ENCODE assay signal across 25 mouse cellular contexts in genomic region chr5:49356381-49356780, GRCm38 (mm10).
A peak's percentile ranks its signal among the peaks of the same experiment; 100 is the strongest.
DNase-seq lines count a peak whose midpoint lies in the region; ATAC-seq lines count a peak whose summit lies in the region.
"Had no signal": no experiment of that assay in that cellular context is flagged by ENCODE, and none has a peak within 500 bp of the region (broad histone marks: within the 10 kb centered on the region; RNA-seq: fewer than 3 reads in every experiment).

No protein-coding gene starts in this region.

- ATAC-seq in forebrain, embryonic 13.5 days: peak; percentile 78
- ATAC-seq in forebrain, embryonic 11.5 days (replicated peaks; ENCODE audit: low FRiP score): no peak
- ATAC-seq in midbrain, embryonic 13.5 days: peak; percentile 83
- ATAC-seq in neural tube, embryonic 11.5 days (ENCODE audit: insufficient read depth, low FRiP score, low TSS enrichment): peak; percentile 36; the same call in 1 of the 2 replicates
- no peak for ATAC-seq in neural tube, embryonic 15.5 days (ENCODE audit: low FRiP score)
- peak; percentile 72 for ATAC-seq in neural tube, embryonic 14.5 days (ENCODE audit: low read depth)
- ATAC-seq: hindbrain, postnatal 0 days; inflammation-experienced regulatory T-cells, adult 6 months; Patski had no signal

- H3K27ac ChIP-seq in forebrain, embryonic 13.5 days: no peak overlapping the region
- H3K27ac ChIP-seq in forebrain, embryonic 11.5 days (ENCODE audit: low read depth, low read length): no peak overlapping the region
- no peak overlapping the region for H3K27ac ChIP-seq in midbrain, embryonic 13.5 days
- H3K27ac ChIP-seq in midbrain, embryonic 10.5 days (replicated peaks): no peak overlapping the region
- H3K27ac ChIP-seq in neural tube, embryonic 11.5 days (ENCODE audit: low read depth, low read length): no peak overlapping the region
- no peak overlapping the region for H3K27ac ChIP-seq in neural tube, embryonic 15.5 days (replicated peaks)
- no peak overlapping the region for H3K27ac ChIP-seq in neural tube, embryonic 14.5 days (ENCODE audit: low read depth, low read length)
- H3K27ac ChIP-seq: heart, adult 2 months; heart, embryonic 10.5 days; heart, embryonic 13.5 days; hindbrain, embryonic 14.5 days; hindbrain, postnatal 0 days had no signal

- H3K4me2 ChIP-seq in forebrain, embryonic 13.5 days: no peak overlapping the region
- no peak overlapping the region for H3K4me2 ChIP-seq in forebrain, embryonic 11.5 days (ENCODE audit: low read depth, low read length, severe bottlenecking)
- no peak overlapping the region for H3K4me2 ChIP-seq in midbrain, embryonic 13.5 days (replicated peaks)
- H3K4me2 ChIP-seq in neural tube, embryonic 11.5 days (ENCODE audit: low read depth): no peak overlapping the region
- H3K4me2 ChIP-seq in neural tube, embryonic 15.5 days: no peak overlapping the region
- H3K4me2 ChIP-seq in neural tube, embryonic 14.5 days (ENCODE audit: low read depth, low read length): no peak overlapping the region
- H3K4me2 ChIP-seq: heart, embryonic 13.5 days; hindbrain, embryonic 14.5 days had no signal

- H3K9me3 ChIP-seq in forebrain, embryonic 13.5 days (replicated peaks): no peaks in the 10 kb centered on the region
- H3K9me3 ChIP-seq in forebrain, embryonic 11.5 days (ENCODE audit: control insufficient read depth, low read length): no peaks in the 10 kb centered on the region
- no peaks in the 10 kb centered on the region for H3K9me3 ChIP-seq in midbrain, embryonic 13.5 days
- no peaks in the 10 kb centered on the region for H3K9me3 ChIP-seq in midbrain, embryonic 10.5 days (replicated peaks)
- H3K9me3 ChIP-seq in neural tube, embryonic 11.5 days (ENCODE audit: control insufficient read depth, low read length): no peaks in the 10 kb centered on the region
- no peaks in the 10 kb centered on the region for H3K9me3 ChIP-seq in neural tube, embryonic 15.5 days (replicated peaks)
- H3K9me3 ChIP-seq in neural tube, embryonic 14.5 days (ENCODE audit: control insufficient read depth, low read length): no peaks in the 10 kb centered on the region
- H3K9me3 ChIP-seq: G1E; heart, embryonic 10.5 days; heart, embryonic 13.5 days had no signal

- 66% methylated on average over 3 of the region's 3 CpGs for WGBS in forebrain, embryonic 13.5 days
- whole genome bisulfite sequencing in forebrain, embryonic 11.5 days: 81% methylated on average over 3 of the region's 3 CpGs
- WGBS in midbrain, embryonic 13.5 days: 75% methylated on average over 3 of the region's 3 CpGs
- WGBS in midbrain, embryonic 10.5 days: 86% methylated on average over 3 of the region's 3 CpGs
- WGBS in neural tube, embryonic 11.5 days: 78% methylated on average over 3 of the region's 3 CpGs
- 74% methylated on average over 3 of the region's 3 CpGs for whole genome bisulfite sequencing in neural tube, embryonic 15.5 days
- WGBS in neural tube, embryonic 14.5 days: 65% methylated on average over 3 of the region's 3 CpGs

- H3K27me3 ChIP-seq in forebrain, embryonic 13.5 days: no peaks in the 10 kb centered on the region
- H3K27me3 ChIP-seq in forebrain, embryonic 11.5 days (ENCODE audit: control insufficient read depth, insufficient read depth, low read length): no peaks in the 10 kb centered on the region
- no peaks in the 10 kb centered on the region for H3K27me3 ChIP-seq in midbrain, embryonic 13.5 days
- H3K27me3 ChIP-seq in midbrain, embryonic 10.5 days (ENCODE audit: low read depth, poor library complexity, severe bottlenecking): no peaks in the 10 kb centered on the region
- no peaks in the 10 kb centered on the region for H3K27me3 ChIP-seq in neural tube, embryonic 11.5 days (ENCODE audit: control insufficient read depth, insufficient read depth, low read length)
- H3K27me3 ChIP-seq in neural tube, embryonic 15.5 days (replicated peaks): no peaks in the 10 kb centered on the region
- H3K27me3 ChIP-seq in neural tube, embryonic 14.5 days (ENCODE audit: control insufficient read depth, insufficient read depth, low read length): no peaks in the 10 kb centered on the region
- H3K27me3 ChIP-seq: CH12.LX; heart, embryonic 13.5 days had no signal

- DNase-seq in forebrain, embryonic 11.5 days (ENCODE audit: low spot score): no peak
- no peak for DNase-seq in midbrain, embryonic 10.5 days (ENCODE audit: low spot score)
- no peak for DNase-seq in neural tube, embryonic 11.5 days (ENCODE audit: low spot score)
- DNase-seq: adrenal gland, postnatal 10 days; adrenal gland, postnatal 36 days; B cell, adult 2 months; cerebellum, adult 18-20 months; cerebellum, adult 9-10 months; cerebellum, postnatal 14 days; gastrocnemius, postnatal 25 days; heart, adult 2 months; heart, postnatal 14 days; heart, postnatal 4 days had no signal

- no peaks in the 10 kb centered on the region for H3K36me3 ChIP-seq in forebrain, embryonic 13.5 days (ENCODE audit: poor library complexity, severe bottlenecking)
- H3K36me3 ChIP-seq in forebrain, embryonic 11.5 days (ENCODE audit: control insufficient read depth, insufficient read depth, low read length): no peaks in the 10 kb centered on the region
- no peaks in the 10 kb centered on the region for H3K36me3 ChIP-seq in midbrain, embryonic 13.5 days
- no peaks in the 10 kb centered on the region for H3K36me3 ChIP-seq in midbrain, embryonic 10.5 days
- no peaks in the 10 kb centered on the region for H3K36me3 ChIP-seq in neural tube, embryonic 11.5 days (ENCODE audit: control insufficient read depth, insufficient read depth, low read length)
- no peaks in the 10 kb centered on the region for H3K36me3 ChIP-seq in neural tube, embryonic 15.5 days
- H3K36me3 ChIP-seq in neural tube, embryonic 14.5 days (ENCODE audit: control insufficient read depth, insufficient read depth, low read length): no peaks in the 10 kb centered on the region
- H3K36me3 ChIP-seq: G1E; heart, embryonic 10.5 days; heart, embryonic 13.5 days had no signal

- no peak overlapping the region for H3K4me3 ChIP-seq in forebrain, embryonic 13.5 days
- no peak overlapping the region for H3K4me3 ChIP-seq in forebrain, embryonic 11.5 days (ENCODE audit: low read depth, low read length)
- H3K4me3 ChIP-seq in midbrain, embryonic 13.5 days (replicated peaks): no peak overlapping the region
- H3K4me3 ChIP-seq in midbrain, embryonic 10.5 days: no peak overlapping the region
- H3K4me3 ChIP-seq in neural tube, embryonic 11.5 days (ENCODE audit: low read depth, low read length): no peak overlapping the region
- no peak overlapping the region for H3K4me3 ChIP-seq in neural tube, embryonic 15.5 days (replicated peaks)
- no peak overlapping the region for H3K4me3 ChIP-seq in neural tube, embryonic 14.5 days (ENCODE audit: low read depth, low read length)
- H3K4me3 ChIP-seq: heart, adult 2 months; heart, embryonic 10.5 days; heart, embryonic 13.5 days had no signal

- no peaks in the 10 kb centered on the region for H3K4me1 ChIP-seq in forebrain, embryonic 13.5 days
- no peaks in the 10 kb centered on the region for H3K4me1 ChIP-seq in forebrain, embryonic 11.5 days (replicated peaks; ENCODE audit: control insufficient read depth, insufficient read depth, low read length)
- no peaks in the 10 kb centered on the region for H3K4me1 ChIP-seq in midbrain, embryonic 13.5 days (replicated peaks)
- peaks cover 4% of the 10 kb centered on the region for H3K4me1 ChIP-seq in midbrain, embryonic 10.5 days
- no peaks in the 10 kb centered on the region for H3K4me1 ChIP-seq in neural tube, embryonic 11.5 days (ENCODE audit: control insufficient read depth, insufficient read depth, low read length)
- no peaks in the 10 kb centered on the region for H3K4me1 ChIP-seq in neural tube, embryonic 15.5 days
- H3K4me1 ChIP-seq in neural tube, embryonic 14.5 days (ENCODE audit: control insufficient read depth, insufficient read depth, low read length): no peaks in the 10 kb centered on the region
- H3K4me1 ChIP-seq: heart, embryonic 10.5 days; heart, embryonic 13.5 days had no signal

- H3K9ac ChIP-seq in forebrain, embryonic 13.5 days: no peak overlapping the region
- H3K9ac ChIP-seq in forebrain, embryonic 11.5 days (ENCODE audit: low read length): no peak overlapping the region
- H3K9ac ChIP-seq in midbrain, embryonic 13.5 days (replicated peaks): no peak overlapping the region
- H3K9ac ChIP-seq in neural tube, embryonic 11.5 days (ENCODE audit: low read length): no peak overlapping the region
- no peak overlapping the region for H3K9ac ChIP-seq in neural tube, embryonic 15.5 days (replicated peaks)
- no peak overlapping the region for H3K9ac ChIP-seq in neural tube, embryonic 14.5 days (replicated peaks; ENCODE audit: low read depth, low read length)
- H3K9ac ChIP-seq: heart, embryonic 13.5 days; hindbrain, embryonic 14.5 days had no signal

Comparison
In these comparisons a context has a peak if more than half of its experiments do, and no peak if none do; other contexts are left out.
1. ATAC-seq: peak in forebrain, embryonic 13.5 days (single experiment), midbrain, embryonic 13.5 days (single experiment), neural tube, embryonic 11.5 days (single experiment) and neural tube, embryonic 14.5 days (single experiment); none in forebrain, embryonic 11.5 days (single experiment) and neural tube, embryonic 15.5 days (single experiment).